Mouse (Mus musculus): ENCODE data around the gene Dirc2. TPM values are rescaled to one million over a fixed set of nuclear protein-coding genes. Genes with fewer than 3 reads are reported as not detected.

The Dirc2 gene
- polyA plus RNA-seq (2015; fragmentation: Nextera tagmentation; extraction: Ambion mirVana) = 13.0 and 13.7 TPM in 2 replicates

DNA sequence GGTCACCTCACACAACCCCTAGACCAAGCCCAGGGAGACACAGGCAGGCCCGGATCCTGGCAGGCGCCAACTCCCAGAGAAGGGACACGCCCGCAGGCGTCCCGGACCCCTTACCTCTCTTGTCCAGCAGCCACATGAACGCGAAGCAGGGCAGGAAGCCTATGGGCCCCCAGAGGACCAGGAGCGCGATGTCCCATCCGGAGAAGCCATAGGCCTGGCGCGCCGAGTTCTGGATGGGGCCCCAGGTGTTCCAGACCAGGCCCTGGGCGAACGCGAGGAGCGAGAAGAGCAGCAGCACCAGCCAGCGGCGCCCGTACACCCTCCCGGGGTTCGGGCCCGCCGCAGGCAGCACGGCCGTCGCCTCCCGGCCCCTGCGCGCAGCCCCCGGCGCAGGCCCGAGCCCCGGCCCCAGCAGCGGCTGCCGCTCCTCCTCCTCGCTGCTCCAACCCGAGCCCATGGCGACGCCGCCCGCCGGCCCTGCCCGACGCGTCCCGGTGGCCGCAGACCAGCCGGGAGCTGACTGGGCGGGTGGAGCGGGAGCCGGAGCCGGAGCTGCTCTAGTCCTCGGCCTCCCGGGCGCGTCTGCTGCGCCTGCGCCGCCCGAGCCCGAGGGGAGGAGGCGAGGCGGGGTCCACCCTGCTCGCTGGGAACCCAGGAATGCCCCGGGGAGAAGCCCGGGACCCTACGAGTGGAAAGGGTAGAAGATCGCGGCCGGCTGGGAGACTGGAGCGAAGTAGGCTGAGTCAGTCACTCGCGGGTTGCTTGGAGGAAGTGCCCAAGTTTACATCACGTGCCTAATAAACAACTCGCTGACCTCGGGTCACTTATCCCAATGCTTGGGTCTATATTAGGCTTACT is at the start of gene Dirc2:
Gene Dirc2, minus strand, starts transcription at position 572 of the 858 bp plus-strand sequence.
- WGBS = under 1% methylated on average over 74 of the region's 78 CpGs
- H3K27me3 ChIP-seq = no peaks in the 10 kb centered on the region
- ATAC-seq (ENCODE audit: borderline replicate concordance, extremely low read depth, low FRiP score, low TSS enrichment) = peak; percentile 92

GRCm38 (mm10) chr16:35817255-35818089 is 48.3 kb upstream of the Dirc2 start:
- no peak overlapping the region for H3K4me3 ChIP-seq
- WGBS = 33% methylated on average over 13 of the region's 13 CpGs
- no peaks in the 10 kb centered on the region for H3K9me3 ChIP-seq
- no peak overlapping the region for H3K4me2 ChIP-seq
- no peaks in the 10 kb centered on the region for H3K4me1 ChIP-seq
- no peaks in the 10 kb centered on the region for H3K36me3 ChIP-seq
- H3K9ac ChIP-seq = no peak overlapping the region
- H3K27ac ChIP-seq = no peak overlapping the region
- peak; percentile 62; the same call in 1 of the 2 replicates for ATAC-seq (ENCODE audit: borderline replicate concordance, extremely low read depth, low FRiP score, low TSS enrichment)
- H3K27me3 ChIP-seq = no peaks in the 10 kb centered on the region

More for the DNA sequence above, at the start of gene Dirc2:
- peak within 1 kb of the TSS; percentile 90 for H3K4me2 ChIP-seq
- no peaks in the 10 kb centered on the region for H3K36me3 ChIP-seq
- peak within 1 kb of the TSS; percentile 67 for H3K27ac ChIP-seq
- peak within 1 kb of the TSS; percentile 61 for H3K4me3 ChIP-seq
- H3K9me3 ChIP-seq = no peaks in the 10 kb centered on the region
- peaks cover 27% of the 10 kb centered on the region for H3K4me1 ChIP-seq
- H3K9ac ChIP-seq = peak within 1 kb of the TSS; percentile 91

- Histone ChIP-seq H3K27ac (no peak overlapping the region), H3K9ac (no peak overlapping the region), H3K4me1 (no peaks in the 10 kb centered on the region), H3K9me3 (no peaks in the 10 kb centered on the region), H3K27me3 (no peaks in the 10 kb centered on the region), H3K4me2 (no peak overlapping the region), H3K36me3 (no peaks in the 10 kb centered on the region), H3K4me3 (no peak overlapping the region)
- ATAC-seq (ENCODE audit: borderline replicate concordance, extremely low read depth, low FRiP score, low TSS enrichment) = no peak
- 46% methylated on average over 3 of the region's 3 CpGs for WGBS
These were observed 44.0 kb upstream of the Dirc2 start for GRCm38 (mm10) chr16:35813119-35813518.

- no peak overlapping the region for H3K9ac ChIP-seq
- no peaks in the 10 kb centered on the region for H3K36me3 ChIP-seq
These were observed 39.7 kb upstream of the Dirc2 start for GRCm38 (mm10) chr16:35808838-35809237.

DNA sequence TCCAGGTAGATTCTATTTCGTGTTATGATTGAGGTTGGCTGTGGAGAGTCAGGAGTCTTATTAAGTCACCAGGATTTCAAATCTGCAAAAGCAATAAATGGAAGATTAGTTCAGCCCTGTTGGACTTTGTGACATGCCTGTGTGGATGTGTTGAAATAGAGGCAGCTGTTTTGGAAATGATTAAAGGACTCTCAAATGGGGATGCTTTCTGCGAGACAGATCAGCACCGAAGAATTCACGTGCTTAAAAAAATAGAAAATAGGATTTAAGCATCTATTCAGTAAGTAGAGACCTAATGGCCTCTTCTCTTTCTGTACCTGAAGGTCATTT is 38.5 kb upstream of the Dirc2 start:
- Histone ChIP-seq H3K36me3 (no peaks in the 10 kb centered on the region), H3K27ac (no peak overlapping the region)
- WGBS = 81% methylated on average over 4 of the region's 4 CpGs

More at GRCm38 (mm10) chr16:35808838-35809237, 39.7 kb upstream of the Dirc2 start:
- Histone ChIP-seq H3K4me1 (no peaks in the 10 kb centered on the region), H3K27ac (no peak overlapping the region), H3K4me2 (no peak overlapping the region), H3K27me3 (no peaks in the 10 kb centered on the region), H3K4me3 (no peak overlapping the region), H3K9me3 (no peaks in the 10 kb centered on the region)
- no peak for ATAC-seq (ENCODE audit: borderline replicate concordance, extremely low read depth, low FRiP score, low TSS enrichment)
- WGBS = 94% methylated on average over 2 of the region's 2 CpGs

GRCm38 (mm10) chr16:35806973-35807662 is 38.0 kb upstream of the Dirc2 start:
- Histone ChIP-seq H3K27me3 (no peaks in the 10 kb centered on the region), H3K9ac (no peak overlapping the region), H3K4me1 (no peaks in the 10 kb centered on the region), H3K4me2 (no peak overlapping the region), H3K4me3 (no peak overlapping the region), H3K9me3 (no peaks in the 10 kb centered on the region), H3K27ac (no peak overlapping the region), H3K36me3 (no peaks in the 10 kb centered on the region)
- 84% methylated on average over 6 of the region's 6 CpGs for WGBS
- no peak for ATAC-seq (ENCODE audit: borderline replicate concordance, extremely low read depth, low FRiP score, low TSS enrichment)

More for the DNA sequence above, 38.5 kb upstream of the Dirc2 start:
- ATAC-seq (ENCODE audit: borderline replicate concordance, extremely low read depth, low FRiP score, low TSS enrichment) = no peak
- no peaks in the 10 kb centered on the region for H3K9me3 ChIP-seq
- H3K4me2 ChIP-seq = no peak overlapping the region
- no peaks in the 10 kb centered on the region for H3K4me1 ChIP-seq
- no peak overlapping the region for H3K9ac ChIP-seq
- no peaks in the 10 kb centered on the region for H3K27me3 ChIP-seq
- H3K4me3 ChIP-seq = no peak overlapping the region

DNA sequence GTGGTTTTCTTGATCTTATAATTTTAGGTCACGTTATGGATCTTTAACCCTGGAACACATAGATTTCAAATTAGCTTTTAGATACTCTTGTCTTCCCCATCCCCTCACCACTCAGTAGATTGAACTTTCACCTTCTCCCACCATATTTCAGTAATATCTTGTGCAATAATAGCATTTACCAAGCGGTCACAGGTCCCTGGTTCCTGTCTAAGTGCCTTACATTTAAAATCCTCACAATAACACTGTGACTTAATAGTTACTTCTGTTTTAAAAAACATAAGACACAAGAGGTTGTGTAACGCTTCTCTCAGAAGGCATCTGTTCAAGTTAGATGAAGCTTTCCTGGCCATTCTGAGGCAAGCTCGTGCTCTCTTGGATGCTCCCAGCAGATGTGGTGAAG is 34.6 kb upstream of the Dirc2 start:
- Histone ChIP-seq H3K4me1 (no peaks in the 10 kb centered on the region), H3K4me2 (no peak overlapping the region), H3K4me3 (no peak overlapping the region), H3K36me3 (no peaks in the 10 kb centered on the region), H3K27ac (no peak overlapping the region), H3K27me3 (no peaks in the 10 kb centered on the region), H3K9me3 (no peaks in the 10 kb centered on the region), H3K9ac (no peak overlapping the region)
- no peak for ATAC-seq (ENCODE audit: borderline replicate concordance, extremely low read depth, low FRiP score, low TSS enrichment)
- 92% methylated on average over 4 of the region's 4 CpGs for WGBS

- no peak for ATAC-seq (ENCODE audit: borderline replicate concordance, extremely low read depth, low FRiP score, low TSS enrichment)
- no peaks in the 10 kb centered on the region for H3K4me1 ChIP-seq
- H3K9ac ChIP-seq = no peak overlapping the region
- H3K9me3 ChIP-seq = no peaks in the 10 kb centered on the region
- no peaks in the 10 kb centered on the region for H3K36me3 ChIP-seq
- H3K4me3 ChIP-seq = no peak overlapping the region
- no peak overlapping the region for H3K4me2 ChIP-seq
- H3K27ac ChIP-seq = no peak overlapping the region
- 82% methylated on average over 7 of the region's 7 CpGs for WGBS
- no peaks in the 10 kb centered on the region for H3K27me3 ChIP-seq
These were observed 33.0 kb upstream of the Dirc2 start for GRCm38 (mm10) chr16:35802163-35802562.

DNA sequence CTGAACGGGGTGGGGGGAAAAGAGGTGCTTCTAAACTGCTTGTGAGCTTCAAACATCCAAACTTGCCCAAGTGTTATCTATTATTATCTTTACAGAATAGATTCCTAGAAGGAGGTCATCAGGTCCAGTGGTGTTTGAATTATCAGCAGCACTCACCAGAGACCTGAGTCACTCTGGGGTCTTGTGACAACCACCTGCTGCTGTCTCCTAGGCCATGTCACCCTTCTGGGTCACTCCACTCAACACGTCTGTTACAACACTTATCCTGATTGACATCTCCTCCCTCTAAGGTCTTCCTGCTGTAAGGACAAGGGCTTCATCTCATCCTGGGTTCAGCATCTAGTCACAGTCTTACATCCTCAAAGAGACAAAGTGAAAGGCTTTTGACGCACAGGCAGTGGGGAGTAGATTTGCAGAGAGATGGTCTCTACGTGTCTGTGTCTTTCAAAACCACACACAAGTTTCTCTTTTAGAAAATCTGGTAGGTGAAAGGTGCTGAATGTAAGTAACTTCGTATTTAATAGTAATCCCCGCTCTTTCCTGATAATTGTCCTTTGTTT is 22.9 kb upstream of the Dirc2 start:
- no peak overlapping the region for H3K27ac ChIP-seq
- no peaks in the 10 kb centered on the region for H3K27me3 ChIP-seq
- H3K4me2 ChIP-seq = no peak overlapping the region
- ATAC-seq (ENCODE audit: borderline replicate concordance, extremely low read depth, low FRiP score, low TSS enrichment) = no peak
- 75% methylated on average over 6 of the region's 6 CpGs for WGBS
- no peak overlapping the region for H3K9ac ChIP-seq
- H3K36me3 ChIP-seq = 0 out of 2 replicates have a peak, but pooled peaks cover 3% of the 10 kb centered on the region
- no peaks in the 10 kb centered on the region for H3K9me3 ChIP-seq
- H3K4me3 ChIP-seq = no peak overlapping the region
- no peaks in the 10 kb centered on the region for H3K4me1 ChIP-seq

DNA sequence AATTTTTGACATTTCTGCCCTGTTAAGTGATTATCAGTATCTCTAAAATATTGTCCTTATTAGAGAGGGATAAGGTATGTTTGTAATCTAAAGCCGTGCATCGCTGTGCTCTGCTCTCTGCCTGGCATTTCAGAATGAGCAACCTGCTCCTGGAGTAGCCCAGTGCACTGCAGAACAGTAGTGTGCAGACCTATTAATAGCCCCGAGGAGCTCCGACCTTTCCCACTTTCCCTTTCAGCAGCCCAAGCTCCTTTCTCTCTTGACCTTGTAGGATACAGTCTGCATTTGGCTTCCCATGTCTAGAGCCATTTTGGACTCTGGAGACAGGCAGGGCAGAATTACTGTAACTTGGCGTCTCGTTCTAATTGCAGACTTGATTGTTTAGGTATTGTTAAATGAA is 19.2 kb upstream of the Dirc2 start:
- no peak for ATAC-seq (ENCODE audit: borderline replicate concordance, extremely low read depth, low FRiP score, low TSS enrichment)
- Histone ChIP-seq H3K9me3 (no peaks in the 10 kb centered on the region), H3K27ac (no peak overlapping the region), H3K4me2 (no peak overlapping the region), H3K4me3 (no peak overlapping the region), H3K27me3 (no peaks in the 10 kb centered on the region), H3K4me1 (no peaks in the 10 kb centered on the region), H3K9ac (no peak overlapping the region), H3K36me3 (0 out of 2 replicates have a peak, but pooled peaks cover 3% of the 10 kb centered on the region)
- WGBS = 85% methylated on average over 6 of the region's 6 CpGs

- 0 out of 2 replicates have a peak, but pooled peaks cover 3% of the 10 kb centered on the region for H3K36me3 ChIP-seq
- H3K4me1 ChIP-seq = no peaks in the 10 kb centered on the region
- no peak for ATAC-seq (ENCODE audit: borderline replicate concordance, extremely low read depth, low FRiP score, low TSS enrichment)
- no peaks in the 10 kb centered on the region for H3K9me3 ChIP-seq
- no peaks in the 10 kb centered on the region for H3K27me3 ChIP-seq
- no peak overlapping the region for H3K4me2 ChIP-seq
- no peak overlapping the region for H3K9ac ChIP-seq
- no peak overlapping the region for H3K27ac ChIP-seq
- no peak overlapping the region for H3K4me3 ChIP-seq
- 80% methylated on average over 8 of the region's 8 CpGs for WGBS
These were observed 18.5 kb upstream of the Dirc2 start for GRCm38 (mm10) chr16:35787568-35788189.

Measured in lung, embryonic 15.5 days (tissue).